Mouse (Mus musculus) limb, embryonic 14.5 days (tissue): Measurements from ENCODE around the gene Blvrb. TPM values are rescaled to one million over a fixed set of nuclear protein-coding genes. Genes with fewer than 3 reads are reported as not detected.

Experiments
- ATAC-seq: fragments of 200-750 bp; cut with Nextera tagmentation; 2 replicates; pipeline ENCODE4 v1.8.0; 2017; ENCODE audit warnings: low read depth, moderate number of reproducible peaks, moderate TSS enrichment; ENCODE audit not compliant: low FRiP score
- DNase-seq: peaks from one replicate; pipeline ENCODE4 v3.0.0-alpha.2; 2015; ENCODE audit warnings: low spot score
- H3K27ac ChIP-seq: fragments of 300-500 bp; sonication (generic); replicated peaks from 2 replicates; pipeline ENCODE4 v1.5.1; 2014; ENCODE audit warnings: low read depth, mild to moderate bottlenecking, low read length, moderate library complexity, mixed read lengths
- H3K27me3 ChIP-seq: fragments of 300-500 bp; sonication (generic); 2 replicates; pipeline ENCODE4 v1.6.1; 2014; ENCODE audit warnings: low read length, mixed read lengths; ENCODE audit not compliant: control insufficient read depth, insufficient read depth
- H3K36me3 ChIP-seq: fragments of 300-500 bp; sonication (generic); 2 replicates; pipeline ENCODE4 v1.6.1; 2014; ENCODE audit warnings: mild to moderate bottlenecking, low read length, moderate library complexity, mixed read lengths; ENCODE audit not compliant: control insufficient read depth, insufficient read depth
- H3K4me1 ChIP-seq: fragments of 300-500 bp; sonication (generic); 2 replicates; pipeline ENCODE4 v1.6.1; 2014; ENCODE audit warnings: antibody characterized with exemption, low read length, mixed read lengths; ENCODE audit not compliant: control insufficient read depth, insufficient read depth
- H3K4me2 ChIP-seq: fragments of 300-500 bp; sonication (generic); replicated peaks from 2 replicates; pipeline ENCODE4 v1.6.1; 2014; ENCODE audit warnings: low read depth, mild to moderate bottlenecking, low read length, moderate library complexity; ENCODE audit not compliant: severe bottlenecking
- H3K4me3 ChIP-seq: fragments of 300-500 bp; sonication (generic); replicated peaks from 2 replicates; pipeline ENCODE4 v1.5.1; 2014; ENCODE audit warnings: low read length
- H3K9ac ChIP-seq: fragments of 300-500 bp; sonication (generic); 2 replicates; pipeline ENCODE4 v1.6.1; 2014; ENCODE audit warnings: mild to moderate bottlenecking, low read depth, low read length, moderate library complexity; ENCODE audit not compliant: severe bottlenecking
- H3K9me3 ChIP-seq: fragments of 300-500 bp; sonication (generic); 2 replicates; pipeline ENCODE4 v1.6.1; 2016; ENCODE audit warnings: low read length; ENCODE audit not compliant: control insufficient read depth
- POLR2A ChIP-seq: fragments of 200-500 bp; IDR thresholded peaks from 2 replicates; pipeline ENCODE4 v1.8.0; 2012; ENCODE audit warnings: inconsistent platforms, mild to moderate bottlenecking, moderate library complexity, borderline replicate concordance; ENCODE audit not compliant: insufficient read depth, insufficient read length; ENCODE audit errors: extremely low read depth
- WGBS: fragments of 180-500 bp; shearing (Covaris S2); extraction: QIAGEN DNeasy Blood & Tissue Kit; methylation state at CpG from one replicate; pipeline ENCODE4 v1.1.7; 2014; 5-methylcytosine and 5-hydroxymethylcytosine counted together
- polyA plus RNA-seq, 2 experiments: library from polyadenylated mRNA; depleted of rRNA in 1 of 2; stranded (reverse) in 1 of 2; unstranded in 1 of 2; fragments of >200 nt; fragmentation: Nextera tagmentation in 1 of 2; extraction: Ambion mirVana in 1 of 2; gene quantifications; 2 replicates each; pipeline versions ENCODE4 v1.2.1 to v1.2.3; 2012 to 2014

Gene Blvrb
- polyA plus RNA-seq (2012; rRNA removed) = 44.8 and 49.5 TPM in 2 replicates
- polyA plus RNA-seq (2014; fragmentation: Nextera tagmentation; extraction: Ambion mirVana) = 60.8 and 61.2 TPM in 2 replicates

GRCm38 (mm10) chr7:27447419-27448286, at the start of gene Blvrb, which contains the start of gene Sptbn4:
Gene Blvrb (plus strand): TSS chr7:27447978.
Gene Sptbn4 (minus strand): TSS chr7:27447686.
- Histone ChIP-seq H3K27ac (no peak within 1 kb of the TSS), H3K36me3 (no peaks in the 10 kb centered on the region), H3K4me3 (peak within 1 kb of the TSS; percentile 61), H3K9me3 (no peaks in the 10 kb centered on the region), H3K4me1 (peaks cover 10% of the 10 kb centered on the region), H3K9ac (peak within 1 kb of the TSS; percentile 60), H3K27me3 (peaks cover 20% of the 10 kb centered on the region), H3K4me2 (peak within 1 kb of the TSS; percentile 94)
- peak; percentile 100 for DNase-seq
- peak; percentile 56; the same call in 1 of the 2 replicates for TF ChIP-seq POLR2A
- WGBS = 2% methylated on average over 54 of the region's 54 CpGs
- ATAC-seq = peak; percentile 98

- H3K4me1 ChIP-seq = peaks cover 4% of the 10 kb centered on the region; the same call in 1 of the 2 replicates
- DNase-seq (no peak), ATAC-seq (no peak)
- H3K36me3 ChIP-seq = no peaks in the 10 kb centered on the region
- H3K9me3 ChIP-seq = 0 out of 2 replicates have a peak, but pooled peaks cover 6% of the 10 kb centered on the region
- peaks cover 70% of the 10 kb centered on the region for H3K27me3 ChIP-seq
- no peak overlapping the region for H3K27ac ChIP-seq
- no peak overlapping the region for H3K9ac ChIP-seq
- TF ChIP-seq POLR2A = no peak
- no peak overlapping the region for H3K4me2 ChIP-seq
- H3K4me3 ChIP-seq = no peak overlapping the region
- 76% methylated on average over 7 of the region's 7 CpGs for WGBS
These were observed 47.2 kb upstream of the Blvrb start for GRCm38 (mm10) chr7:27400545-27400944.

- 15% methylated on average over 16 of the region's 16 CpGs for WGBS
- no peak for TF ChIP-seq POLR2A
- Histone ChIP-seq H3K9ac (no peak overlapping the region), H3K36me3 (no peaks in the 10 kb centered on the region), H3K4me3 (no peak overlapping the region), H3K4me1 (no peaks in the 10 kb centered on the region), H3K27me3 (peaks cover 70% of the 10 kb centered on the region), H3K4me2 (no peak overlapping the region), H3K27ac (no peak overlapping the region), H3K9me3 (peaks cover 6% of the 10 kb centered on the region; the same call in 1 of the 2 replicates)
- no peak for ATAC-seq
- peak; percentile 25 for DNase-seq
These were observed 45.1 kb upstream of the Blvrb start for GRCm38 (mm10) chr7:27402675-27403074.

- Histone ChIP-seq H3K27ac (no peak overlapping the region), H3K9me3 (peaks cover 6% of the 10 kb centered on the region; the same call in 1 of the 2 replicates), H3K4me2 (0 out of 2 replicates have a peak overlapping the region, but pooled peaks have one; percentile 15), H3K4me3 (peak overlapping the region; percentile 11), H3K4me1 (no peaks in the 10 kb centered on the region), H3K9ac (no peak overlapping the region), H3K36me3 (no peaks in the 10 kb centered on the region), H3K27me3 (peaks cover 79% of the 10 kb centered on the region)
- no peak for TF ChIP-seq POLR2A
- no peak for DNase-seq
- WGBS = 7% methylated on average over 55 of the region's 81 CpGs
- no peak for ATAC-seq
These were observed 43.4 kb upstream of the Blvrb start for GRCm38 (mm10) chr7:27404203-27404942.

GRCm38 (mm10) chr7:27406481-27406880, 41.3 kb upstream of the Blvrb start:
- Histone ChIP-seq H3K27me3 (peaks cover 75% of the 10 kb centered on the region), H3K4me2 (no peak overlapping the region), H3K9ac (no peak overlapping the region), H3K9me3 (peaks cover 6% of the 10 kb centered on the region; the same call in 1 of the 2 replicates), H3K4me3 (no peak overlapping the region), H3K27ac (no peak overlapping the region), H3K36me3 (no peaks in the 10 kb centered on the region), H3K4me1 (no peaks in the 10 kb centered on the region)
- DNase-seq (no peak), ATAC-seq (no peak)
- TF ChIP-seq POLR2A = no peak
- 81% methylated on average over 7 of the region's 7 CpGs for WGBS
